Mouse (Mus musculus): Measurements from ENCODE around the gene Nsl1.

Gene Nsl1

GRCm38 (mm10) chr1:191135406-191135805 is 72.6 kb downstream of the Nsl1 start:
- DNase-seq (ENCODE audit: low read depth), result no peak

Measured in fibroblast of lung, adult 2 months (primary cell).